Mouse (Mus musculus) A20 (cell line): ENCODE results near the gene Rab23.

ENCODE experiments used
- DNase-seq: peaks from one replicate; pipeline ENCODE4 v3.0.0-alpha.2; 2011; ENCODE audit warnings: low read depth, low spot score

Rab23 gene

GRCm38 (mm10) chr1:33719733-33720225 lies at the start of gene Rab23:
Gene Rab23 (plus strand): TSS chr1:33719887.
- DNase-seq: peak; percentile 92

DNA sequence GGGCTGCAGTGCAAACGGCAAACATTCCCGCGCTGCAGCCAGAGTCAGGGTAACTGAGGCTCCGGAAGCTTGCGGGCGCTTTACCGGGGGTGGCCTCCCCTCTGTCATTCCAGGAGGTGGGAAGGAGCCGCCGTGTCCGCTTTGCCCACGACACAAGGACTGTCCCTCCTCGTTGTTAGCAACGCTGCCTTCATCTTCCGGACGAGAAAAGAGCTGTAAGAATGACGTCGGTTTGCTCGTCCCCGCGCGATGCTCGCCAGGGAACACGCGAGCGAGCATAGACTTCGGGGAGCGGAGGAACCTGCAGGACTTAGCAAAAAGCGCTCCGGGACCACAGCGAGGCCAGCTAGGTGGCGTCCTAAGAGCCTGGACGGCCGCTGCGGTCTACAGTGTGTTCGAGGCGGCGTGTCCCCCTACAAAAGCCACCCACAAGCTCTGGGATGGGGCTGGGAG lies 49.5 kb upstream of the Rab23 start:
- DNase-seq: peak; percentile 90

DNA sequence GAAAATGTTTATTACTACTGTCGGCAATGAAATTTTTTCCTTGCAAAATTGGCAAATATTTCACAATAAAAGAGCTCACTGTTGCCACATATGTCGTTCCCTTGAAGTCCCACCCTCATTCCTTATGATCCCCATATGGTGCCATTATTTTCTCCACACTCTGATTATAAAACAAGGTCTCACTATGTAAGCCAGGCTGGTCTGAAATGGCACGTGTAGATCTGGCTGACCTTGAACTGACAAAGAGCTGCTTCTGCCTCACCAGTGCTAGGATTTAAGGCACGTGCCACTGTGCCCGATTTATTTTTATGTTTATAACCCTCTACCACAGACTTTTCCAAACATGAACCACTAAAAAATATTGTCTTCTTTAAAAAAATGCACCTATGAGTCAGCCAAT lies 48.2 kb upstream of the Rab23 start:
- DNase-seq: no peak

- DNase-seq: no peak
Observed at GRCm38 (mm10) chr1:33672083-33672482, 47.6 kb upstream of the Rab23 start.

DNA sequence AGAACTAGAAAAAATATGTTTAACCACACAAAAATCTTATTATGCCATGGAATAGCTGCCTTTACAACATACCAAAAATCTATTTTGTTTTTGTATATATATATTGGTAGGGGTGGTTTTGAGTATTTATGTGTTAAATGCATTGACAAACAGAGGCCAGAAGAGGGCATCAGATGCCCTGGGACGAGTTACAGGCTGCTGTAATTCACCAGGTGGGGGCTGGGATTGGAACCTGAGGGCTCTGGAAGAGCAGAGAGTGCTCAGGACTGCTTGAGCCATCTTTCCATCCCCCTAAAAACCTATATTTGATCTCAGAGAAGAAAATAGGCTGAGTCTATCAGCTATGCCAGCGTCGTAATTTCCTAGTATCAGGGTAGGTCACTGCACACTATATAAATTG lies 47.2 kb upstream of the Rab23 start:
- peak; percentile 54 for DNase-seq

DNA sequence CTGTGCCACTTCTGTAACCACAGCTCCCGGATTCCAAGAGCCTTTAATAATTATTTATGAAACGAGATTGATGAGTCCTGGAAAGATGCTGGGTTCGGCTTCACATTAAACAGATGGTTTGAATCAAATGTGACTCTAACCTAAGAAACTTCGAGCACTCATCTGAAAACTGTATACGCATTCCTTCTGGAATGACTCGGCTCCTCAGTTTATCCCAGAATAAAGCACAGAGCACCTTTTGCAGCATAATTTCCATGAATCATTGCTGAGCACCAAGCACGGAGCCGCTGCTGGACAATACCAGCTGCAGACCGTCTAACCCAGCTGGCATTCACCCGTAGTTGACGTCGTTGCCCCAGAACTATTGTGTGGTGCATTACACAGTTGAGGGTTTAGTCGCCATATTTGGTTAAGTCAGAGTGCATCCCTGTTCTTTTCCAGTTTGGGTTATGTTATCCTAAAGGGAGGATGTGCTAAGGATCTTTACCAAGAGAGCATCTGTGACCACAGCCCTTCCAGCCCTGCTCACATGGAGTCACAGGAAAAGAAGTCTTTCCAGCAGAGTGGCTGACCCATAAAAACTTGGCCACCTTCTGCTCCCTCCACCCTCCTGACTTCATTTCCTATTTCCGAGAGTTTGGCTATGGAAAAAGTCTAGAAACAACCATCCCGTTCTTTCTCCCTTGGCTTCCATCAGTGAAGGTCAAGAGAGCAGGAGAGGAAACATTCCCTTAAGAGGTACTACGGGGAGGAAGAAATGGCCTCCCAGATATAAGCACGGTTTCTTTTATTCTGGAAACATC lies 46.3 kb upstream of the Rab23 start:
- DNase-seq: no peak

GRCm38 (mm10) chr1:33680435-33680834 lies 39.3 kb upstream of the Rab23 start:
- no peak for DNase-seq

GRCm38 (mm10) chr1:33680890-33681289 lies 38.8 kb upstream of the Rab23 start:
- no peak for DNase-seq

DNA sequence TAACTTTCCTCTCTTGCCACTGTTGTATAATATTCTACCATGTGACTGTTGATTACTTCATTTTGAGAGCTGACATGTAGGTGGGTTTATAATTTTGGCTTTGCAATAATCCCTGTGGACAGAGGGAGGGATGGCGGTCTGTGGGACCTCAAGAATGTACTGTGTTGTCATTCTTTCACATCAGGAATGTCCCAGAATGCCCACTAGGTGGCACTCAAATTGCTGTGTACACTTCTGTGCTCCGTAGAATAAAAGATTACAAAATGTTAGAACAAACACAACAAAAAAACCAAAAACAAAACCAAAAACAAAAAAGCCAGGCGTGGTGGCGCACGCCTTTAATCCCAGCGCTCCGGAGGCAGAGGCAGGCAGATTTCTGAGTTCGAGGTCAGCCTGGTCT lies 35.2 kb upstream of the Rab23 start:
- DNase-seq: peak; percentile 59

DNA sequence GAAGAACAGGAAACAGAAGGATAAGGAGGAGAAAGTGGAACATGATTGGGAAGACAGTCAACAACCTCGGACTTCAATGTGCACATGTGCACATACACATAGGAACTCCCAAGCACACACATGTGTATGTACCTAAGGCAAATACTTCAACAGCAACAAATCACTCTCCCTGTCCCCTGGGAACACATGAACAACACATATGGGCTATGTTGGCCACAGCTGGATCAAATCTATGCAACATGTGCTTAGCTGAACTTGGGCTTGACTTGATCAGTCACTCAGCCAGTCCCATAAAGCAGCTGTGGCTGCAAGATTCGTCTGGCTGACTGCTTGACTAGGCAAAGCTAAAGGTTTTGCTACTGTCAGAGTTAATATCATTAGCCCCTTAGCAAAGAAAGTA lies 30.9 kb upstream of the Rab23 start:
- no peak for DNase-seq

- DNase-seq: no peak
Observed at GRCm38 (mm10) chr1:33689446-33690086, 30.1 kb upstream of the Rab23 start.

- DNase-seq: peak; percentile 7
Observed at GRCm38 (mm10) chr1:33690087-33690448, 29.6 kb upstream of the Rab23 start.

DNA sequence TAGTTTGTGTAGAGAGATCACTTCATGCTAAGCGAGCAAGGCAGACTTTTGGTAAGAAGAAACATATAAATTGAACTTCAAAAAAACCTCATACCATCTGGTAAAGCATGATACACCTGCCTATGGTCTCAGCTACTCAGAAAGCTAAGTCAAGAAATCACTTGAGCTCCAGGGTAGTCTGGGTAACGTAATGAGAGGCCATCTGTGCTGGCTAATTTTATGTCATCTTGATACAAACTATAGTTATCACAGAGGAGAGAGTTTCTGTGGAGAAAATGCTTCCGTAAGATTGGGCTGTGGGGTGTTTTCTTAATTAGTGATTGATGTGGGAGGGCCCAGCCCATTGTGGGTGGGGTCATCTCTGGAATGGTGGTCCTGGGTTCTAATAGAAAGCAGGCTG lies 25.8 kb upstream of the Rab23 start:
- no peak for DNase-seq

DNA sequence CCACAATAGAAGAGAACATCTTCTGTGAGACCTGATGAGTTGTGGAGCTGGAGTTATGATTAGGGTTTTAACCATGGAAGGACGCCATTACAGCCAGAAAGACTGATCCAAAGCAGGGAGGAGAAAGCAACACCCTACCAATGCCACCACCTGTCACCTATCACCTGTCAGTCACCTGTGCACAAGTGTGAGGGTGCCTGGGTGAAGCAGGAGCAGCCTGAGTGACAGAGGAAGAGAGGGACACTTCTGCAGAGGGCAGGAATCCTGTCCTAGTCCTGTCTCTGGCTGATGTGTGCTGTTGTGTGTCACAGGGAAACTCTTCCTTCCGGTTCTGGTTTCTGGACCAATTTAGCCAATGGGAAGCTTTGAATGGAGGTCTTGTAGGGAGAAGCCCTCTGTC lies 23.7 kb upstream of the Rab23 start:
- DNase-seq: no peak

DNA sequence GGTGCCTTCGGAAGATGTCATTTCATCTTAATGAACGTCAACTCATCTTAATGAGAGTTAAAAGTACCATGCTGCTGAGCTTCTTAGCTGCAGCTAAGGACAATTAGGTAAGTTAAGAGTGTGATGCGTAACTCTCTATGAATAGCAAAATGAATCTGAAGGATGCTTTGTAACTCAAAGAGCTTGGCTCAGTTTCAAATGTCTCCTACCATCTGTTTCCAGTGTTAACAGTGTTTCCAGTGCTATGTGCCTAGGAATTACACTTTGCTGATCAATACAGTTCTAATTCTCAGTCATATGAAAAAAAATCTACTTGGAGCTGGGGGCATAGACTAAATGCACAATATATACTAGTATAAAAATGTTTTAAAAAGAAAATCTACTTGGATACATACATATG lies 18.4 kb upstream of the Rab23 start:
- no peak for DNase-seq

GRCm38 (mm10) chr1:33709615-33710014 lies 10.1 kb upstream of the Rab23 start:
- DNase-seq: no peak

DNA sequence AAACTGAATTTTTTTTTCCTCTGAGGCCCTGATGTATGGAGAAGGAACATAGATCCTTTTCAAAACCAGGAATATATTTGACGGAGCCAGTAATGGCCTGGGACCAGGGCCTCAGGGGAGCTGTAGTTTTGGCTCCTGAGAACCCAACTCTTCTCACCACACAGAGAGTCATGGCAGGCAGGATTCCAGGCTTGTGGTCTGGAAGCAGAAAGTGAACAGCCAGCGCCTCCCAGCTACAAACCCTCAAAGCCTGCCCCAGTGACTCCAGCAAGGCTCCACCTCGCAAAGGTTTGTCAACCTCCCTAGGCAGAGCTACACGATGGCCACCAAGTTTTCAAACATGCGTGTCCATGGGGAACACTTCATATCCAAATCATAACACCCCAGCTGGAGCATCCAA lies 7.7 kb upstream of the Rab23 start:
- DNase-seq: no peak

- DNase-seq: no peak
Observed at GRCm38 (mm10) chr1:33714796-33715195, 4.9 kb upstream of the Rab23 start.

GRCm38 (mm10) chr1:33717636-33718035 lies 2.1 kb upstream of the Rab23 start:
- no peak for DNase-seq

DNA sequence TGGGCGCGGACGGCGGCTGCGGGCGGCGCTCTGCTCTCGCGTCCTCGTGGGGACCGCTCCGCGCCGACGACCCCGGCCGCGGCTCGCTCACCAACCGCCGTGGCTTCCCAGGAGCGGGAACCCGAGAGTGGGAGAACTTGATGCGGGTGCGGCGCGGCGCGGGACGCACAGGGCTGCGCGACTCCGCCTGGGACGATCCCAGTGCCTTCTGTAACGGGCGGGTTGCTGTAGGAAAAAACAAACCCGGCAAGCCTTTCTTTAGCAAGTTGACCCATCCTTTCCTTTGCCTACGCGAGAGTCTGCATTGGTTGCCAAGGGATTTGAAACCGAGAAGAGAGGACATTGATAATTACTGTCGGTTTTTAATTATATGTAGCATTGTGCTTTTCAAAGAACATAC lies 544 bp downstream of the Rab23 start:
- DNase-seq: no peak

DNA sequence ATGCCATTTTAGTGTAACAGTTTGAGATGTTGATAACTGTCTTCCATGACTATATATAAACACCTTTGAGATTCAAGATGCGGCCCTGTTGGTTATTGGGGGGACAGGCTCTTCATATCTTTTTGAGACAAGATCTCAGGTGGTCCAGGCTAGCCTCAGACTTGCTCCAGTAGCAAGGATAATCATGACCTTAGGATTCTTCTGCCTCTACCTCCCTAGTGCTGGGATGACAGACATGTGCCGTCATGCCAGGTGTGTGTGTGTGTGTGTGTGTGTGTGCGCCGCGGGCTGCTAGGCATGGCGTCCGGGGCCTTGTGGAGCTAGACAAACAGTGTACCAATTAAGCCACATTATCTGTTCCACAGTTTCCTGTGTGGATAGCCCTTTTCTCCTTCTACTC lies 1.3 kb downstream of the Rab23 start:
- DNase-seq: peak; percentile 12

DNA sequence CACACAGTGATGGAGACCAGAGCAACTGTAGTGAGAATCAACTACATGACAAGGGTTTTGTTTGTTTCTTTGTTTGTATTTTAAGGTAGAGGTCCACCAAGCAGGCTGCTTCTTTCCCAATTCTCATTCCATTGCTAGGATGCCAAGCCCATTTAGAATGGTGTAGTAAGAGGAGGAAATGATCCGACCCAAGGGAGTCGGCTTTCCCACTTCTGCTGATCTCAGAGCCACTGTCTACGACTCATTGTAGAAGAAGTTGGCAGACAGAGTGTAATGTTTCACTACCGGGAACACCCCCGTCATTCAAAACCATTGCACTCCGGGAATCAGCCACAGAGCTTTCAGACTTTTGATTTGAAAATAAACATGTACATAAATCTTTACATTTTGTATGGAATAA lies 4.8 kb downstream of the Rab23 start:
- no peak for DNase-seq

- no peak for DNase-seq
Observed at GRCm38 (mm10) chr1:33725086-33725485, 5.4 kb downstream of the Rab23 start.
